Mouse (Mus musculus): ENCODE results near the gene P2ry13.

P2ry13 gene

DNA sequence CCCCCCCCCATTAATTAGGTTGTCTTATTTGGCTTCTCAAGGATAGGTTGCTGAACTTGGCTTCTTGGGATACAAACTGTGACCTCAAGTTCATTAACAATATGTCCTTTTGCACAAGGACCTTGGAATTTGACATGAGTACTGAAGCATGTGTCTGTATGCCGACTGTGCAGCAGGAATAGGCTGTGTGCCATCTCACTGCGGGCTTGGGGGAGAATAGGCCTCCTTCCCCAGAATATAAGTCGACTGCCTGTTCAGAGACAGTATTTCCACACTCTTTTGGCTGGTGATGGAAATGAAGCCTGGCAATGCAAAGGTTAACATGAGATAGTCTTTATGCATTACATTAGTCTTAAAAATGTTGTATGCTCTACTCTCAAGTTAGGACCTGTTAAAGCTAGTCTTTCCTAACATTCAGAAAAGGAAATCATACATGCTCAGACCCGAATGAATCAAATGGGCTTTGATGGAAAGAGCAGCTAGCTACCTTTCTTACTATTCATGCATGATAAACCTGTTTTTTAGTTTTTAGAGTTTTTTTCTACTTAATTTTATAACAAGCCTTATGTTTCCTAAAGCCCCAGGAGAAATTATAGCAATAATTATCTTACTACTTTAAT is 13.2 kb downstream of the P2ry13 start:
- no peak for DNase-seq (ENCODE audit: low spot score in 2 of 2)

- no peak for DNase-seq (ENCODE audit: low spot score in 2 of 2)
These were observed 15.7 kb downstream of the P2ry13 start, which contains the start of gene Gpr87 for GRCm38 (mm10) chr3:59194938-59195337. Gene Gpr87 (minus strand): TSS chr3:59195104.

- DNase-seq (ENCODE audit: low spot score in 2 of 2): no peak
These were observed 16.6 kb downstream of the P2ry13 start for GRCm38 (mm10) chr3:59194099-59194498.

DNA sequence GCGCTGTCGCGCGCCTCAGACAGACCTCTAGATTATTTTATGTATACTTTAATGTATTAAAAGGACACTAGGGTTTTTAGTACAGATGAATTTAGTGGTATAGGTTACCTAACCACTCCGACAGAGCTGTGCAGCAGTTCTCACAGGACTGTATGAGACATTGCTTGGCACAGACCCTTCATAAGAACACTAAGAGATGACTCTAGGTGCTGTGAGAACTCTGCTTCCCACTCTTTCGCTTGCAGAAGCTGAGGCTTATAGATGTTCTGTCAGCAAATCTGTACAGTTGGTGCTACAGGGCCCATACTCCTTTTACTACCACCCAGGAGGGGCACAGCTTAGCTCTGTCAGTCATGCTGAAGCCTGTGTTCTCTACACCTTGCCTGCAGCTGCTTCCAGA is 19.0 kb downstream of the P2ry13 start:
- no peak for DNase-seq (ENCODE audit: low spot score in 2 of 2)

DNA sequence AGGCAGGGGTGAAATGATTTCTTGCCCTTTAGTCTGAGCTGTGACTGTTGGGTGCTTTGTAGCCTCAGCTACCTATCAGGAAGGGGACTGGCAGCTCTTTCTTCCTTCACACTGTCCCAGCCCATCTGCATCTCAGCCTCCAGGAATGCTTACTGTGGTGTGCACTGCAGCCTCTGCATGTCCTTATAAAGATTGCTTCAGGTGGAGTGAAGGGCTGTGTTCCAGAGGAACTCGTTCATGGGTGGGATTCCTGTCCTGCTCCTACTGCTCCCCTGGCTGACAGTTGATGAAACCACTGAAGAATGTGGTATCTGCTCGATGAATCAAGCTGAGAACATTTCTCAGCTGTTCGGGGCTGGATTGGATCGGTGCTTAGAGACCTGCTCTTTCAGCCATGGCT is 23.3 kb downstream of the P2ry13 start:
- DNase-seq (ENCODE audit: low spot score in 2 of 2): no peak

GRCm38 (mm10) chr3:59185662-59186061 is 25.0 kb downstream of the P2ry13 start:
- no peak for DNase-seq (ENCODE audit: low spot score in 2 of 2)

GRCm38 (mm10) chr3:59182129-59182528 is 28.6 kb downstream of the P2ry13 start:
- DNase-seq (ENCODE audit: low spot score in 2 of 2): no peak

DNA sequence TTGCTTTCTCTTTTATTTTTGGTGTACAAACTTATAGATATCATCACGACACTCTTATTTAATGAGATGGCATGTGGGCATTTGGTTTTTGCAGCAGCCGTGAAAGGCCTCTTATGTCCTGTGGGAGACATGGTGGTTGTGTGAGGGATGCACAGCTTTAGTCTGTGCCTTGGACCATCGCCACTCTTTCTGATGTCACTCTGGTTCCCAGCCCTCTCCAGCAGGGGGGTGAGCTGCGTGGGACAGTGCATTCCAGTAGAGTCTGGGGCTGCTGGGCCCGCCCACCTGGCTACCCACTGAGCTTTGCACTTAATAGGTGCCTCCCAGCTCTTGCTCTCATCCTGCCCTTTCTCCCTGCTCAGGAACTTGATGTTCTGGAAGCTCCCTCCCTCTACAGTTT is 29.5 kb downstream of the P2ry13 start:
- DNase-seq (ENCODE audit: low spot score in 2 of 2): no peak

GRCm38 (mm10) chr3:59176871-59177270 is 33.8 kb downstream of the P2ry13 start:
- no peak for DNase-seq (ENCODE audit: low spot score in 2 of 2)

DNA sequence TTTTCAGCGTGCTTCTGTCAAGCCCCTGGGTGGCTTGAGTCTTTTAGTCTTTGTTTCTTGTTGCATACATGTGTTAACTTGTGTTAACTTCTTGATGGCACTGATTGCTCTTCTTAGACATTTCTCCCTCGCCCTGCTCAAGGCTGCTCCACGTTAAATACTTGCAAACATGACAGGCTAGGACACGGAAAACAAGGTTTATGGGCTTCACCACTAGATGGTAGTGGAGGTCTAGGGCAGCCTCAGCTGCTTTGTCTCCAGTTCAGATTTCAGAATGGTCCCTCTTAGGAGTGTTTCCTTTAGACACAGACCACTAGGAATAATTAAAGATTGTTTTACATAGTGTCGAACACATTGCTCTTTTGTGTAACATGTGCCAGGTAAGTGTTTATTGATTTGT is 35.4 kb downstream of the P2ry13 start:
- peak; percentile 45 to 55 for DNase-seq (ENCODE audit: low spot score in 2 of 2)

GRCm38 (mm10) chr3:59174426-59175154 is 36.1 kb downstream of the P2ry13 start:
- peak; percentile 60 to 66 for DNase-seq (ENCODE audit: low spot score in 2 of 2)

DNA sequence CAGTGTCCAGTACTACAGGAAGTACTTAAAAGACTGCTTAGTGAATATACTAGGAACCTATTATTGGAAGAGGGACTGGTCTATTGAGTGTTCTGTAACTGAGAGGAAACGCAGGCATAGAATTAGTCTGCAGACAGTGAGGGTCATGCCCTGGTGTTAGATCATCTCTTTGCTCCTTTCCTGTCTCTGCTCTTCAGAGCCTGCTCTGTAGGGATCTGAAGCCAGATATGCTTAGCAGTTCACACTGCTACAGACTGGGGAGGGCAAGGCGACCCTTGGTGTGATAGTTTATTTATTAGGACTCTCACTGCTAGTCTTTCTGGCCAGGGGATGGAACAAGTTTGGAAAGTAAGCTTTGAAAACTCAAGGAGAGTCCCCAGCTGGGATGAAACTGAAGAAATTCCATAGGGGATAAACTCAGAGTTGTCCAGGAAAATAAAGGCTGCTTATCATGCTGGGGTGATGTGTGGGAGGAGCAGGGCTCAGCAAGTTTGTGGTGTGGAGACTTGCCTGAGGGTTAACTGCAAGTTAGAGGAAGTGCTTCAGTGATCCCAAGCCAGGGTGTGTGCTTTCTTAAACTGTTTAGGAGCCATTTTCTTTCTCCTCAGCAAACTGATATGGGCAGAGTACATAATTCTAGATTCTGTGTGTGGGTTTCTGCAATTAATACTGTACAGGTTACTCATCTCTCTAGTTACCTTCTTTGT is 40.6 kb downstream of the P2ry13 start:
- no peak for DNase-seq (ENCODE audit: low spot score in 2 of 2)

- DNase-seq (ENCODE audit: low spot score in 2 of 2): no peak
These were observed 41.5 kb downstream of the P2ry13 start for GRCm38 (mm10) chr3:59169215-59169614.

GRCm38 (mm10) chr3:59168476-59168875 is 42.2 kb downstream of the P2ry13 start:
- DNase-seq (ENCODE audit: low spot score in 2 of 2): no peak

DNA sequence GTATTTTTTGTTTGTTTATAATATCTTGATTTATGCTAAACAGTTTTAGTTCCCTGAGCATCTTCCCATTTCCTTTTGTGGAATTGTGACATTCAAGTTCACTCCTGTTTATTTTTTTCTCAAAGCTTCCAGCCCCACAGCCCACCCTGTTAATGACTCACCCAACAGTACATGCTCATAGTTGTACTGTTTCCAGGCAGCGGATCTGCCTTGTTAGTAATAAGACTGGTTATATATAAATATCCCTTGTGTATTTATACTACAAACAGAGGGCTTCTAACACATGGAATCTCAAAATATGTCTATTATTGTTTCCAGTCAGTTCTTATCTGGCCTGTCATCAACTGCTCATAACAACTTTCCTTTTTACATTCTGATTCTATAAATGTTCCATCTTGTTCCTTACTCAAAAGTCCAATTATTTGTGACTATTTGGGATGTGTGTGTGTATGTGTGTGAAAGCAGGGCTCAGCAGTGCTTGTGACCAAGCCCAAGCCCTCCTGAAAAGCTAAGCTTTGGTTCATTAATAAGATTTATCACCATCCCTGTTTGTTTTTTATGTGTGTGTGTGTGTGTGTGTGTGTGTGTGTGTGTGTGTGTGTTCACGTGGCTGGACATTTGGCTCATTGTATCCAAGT is 43.1 kb downstream of the P2ry13 start:
- DNase-seq (ENCODE audit: low spot score in 2 of 2): no peak

GRCm38 (mm10) chr3:59160465-59160864 is 50.2 kb downstream of the P2ry13 start:
- DNase-seq (ENCODE audit: low spot score in 2 of 2): no peak
